ENCODE assay signal across 26 mouse cellular contexts in the genomic region with DNA sequence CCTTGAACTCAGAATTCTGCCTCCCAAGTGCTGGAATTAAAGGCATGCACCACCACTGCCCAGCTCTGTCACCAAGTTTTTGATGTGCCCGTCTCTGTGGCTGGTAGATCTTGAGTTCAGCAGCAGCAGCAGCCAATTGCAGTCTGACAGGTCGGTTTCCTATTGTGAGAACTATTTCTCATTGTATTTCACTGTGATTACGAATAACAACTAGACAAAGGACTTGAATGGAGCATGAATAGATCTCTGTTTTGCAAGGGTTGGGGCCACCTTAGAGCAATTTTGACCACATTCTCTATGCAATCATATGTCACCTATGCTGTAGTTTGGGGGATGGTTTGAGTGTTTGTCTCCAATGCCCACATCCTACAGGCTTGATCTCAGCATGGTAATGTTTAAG.
"Had no signal": no experiment of that assay in that cellular context is flagged by ENCODE, and none has a peak within 500 bp of the region (broad histone marks: within the 10 kb centered on the region; RNA-seq: fewer than 3 reads in every experiment).

No protein-coding gene starts in this region.

- H3K4me1 ChIP-seq: hindbrain, embryonic 13.5 days; liver, embryonic 12.5 days had no signal

- H3K9ac ChIP-seq: heart, embryonic 13.5 days; heart, embryonic 15.5 days; hindbrain, embryonic 13.5 days; intestine, embryonic 15.5 days; limb, embryonic 13.5 days; limb, embryonic 15.5 days; liver, embryonic 12.5 days; liver, embryonic 14.5 days had no signal

- ATAC-seq: hindbrain, embryonic 16.5 days; intestine, embryonic 15.5 days; intestine, postnatal 0 days; liver, embryonic 12.5 days had no signal

- H3K4me2 ChIP-seq: heart, embryonic 11.5 days; heart, embryonic 13.5 days; heart, embryonic 15.5 days; hindbrain, embryonic 13.5 days; intestine, embryonic 15.5 days; limb, embryonic 13.5 days; limb, embryonic 15.5 days; liver, embryonic 12.5 days had no signal

- H3K36me3 ChIP-seq: heart, embryonic 13.5 days; heart, embryonic 15.5 days; hindbrain, embryonic 13.5 days; intestine, embryonic 15.5 days; limb, embryonic 13.5 days; limb, embryonic 15.5 days; liver, embryonic 12.5 days had no signal

- DNase-seq: gastrocnemius, postnatal 14 days; gastrocnemius, postnatal 36 days; heart, adult 18-20 months; heart, postnatal 14 days; heart, postnatal 36 days; kidney, adult 18-20 months; kidney, adult 8-10 months; kidney, postnatal 10 days; kidney, postnatal 25 days; kidney, postnatal 4 days; layer of hippocampus, adult 9-11 months; layer of hippocampus, postnatal 36 days; left cerebral cortex, postnatal 4 days; lung, adult 18-20 months had no signal

- H3K27me3 ChIP-seq: heart, embryonic 13.5 days; heart, embryonic 15.5 days; hindbrain, embryonic 13.5 days; intestine, embryonic 15.5 days; limb, embryonic 13.5 days; limb, embryonic 15.5 days; liver, embryonic 12.5 days had no signal

- H3K27ac ChIP-seq: heart, embryonic 13.5 days; heart, embryonic 15.5 days; hindbrain, embryonic 13.5 days; intestine, embryonic 15.5 days; layer of hippocampus, adult 2 months; limb, embryonic 13.5 days; limb, embryonic 15.5 days; liver, embryonic 12.5 days; liver, embryonic 14.5 days had no signal

- H3K4me3 ChIP-seq: heart, embryonic 13.5 days; heart, embryonic 15.5 days; hindbrain, embryonic 13.5 days; intestine, embryonic 15.5 days; layer of hippocampus, adult 2 months; limb, embryonic 13.5 days; limb, embryonic 15.5 days; liver, embryonic 12.5 days had no signal

- H3K9me3 ChIP-seq: heart, embryonic 13.5 days; heart, embryonic 15.5 days; hindbrain, embryonic 13.5 days; intestine, embryonic 15.5 days; limb, embryonic 13.5 days; limb, embryonic 15.5 days; liver, embryonic 12.5 days had no signal
